Mouse (Mus musculus) lung, embryonic 16.5 days (tissue): ENCODE data around the gene Gigyf1. TPM values are rescaled to one million over a fixed set of nuclear protein-coding genes. Genes with fewer than 3 reads are reported as not detected.
A peak's percentile ranks its signal among the peaks of the same experiment; 100 is the strongest.

Source experiments
- ATAC-seq: fragments of 200-750 bp; cut with Nextera tagmentation; 2 replicates; pipeline ENCODE4 v1.8.0; 2017; ENCODE audit warnings: low read depth, mild to moderate bottlenecking, moderate library complexity
- H3K27ac ChIP-seq: fragments of 300-500 bp; sonication (generic); 2 replicates; pipeline ENCODE4 v1.5.1; 2014; ENCODE audit warnings: mild to moderate bottlenecking, control low read depth, low read length
- H3K27me3 ChIP-seq: fragments of 300-500 bp; sonication (generic); 2 replicates; pipeline ENCODE4 v1.6.1; 2014; ENCODE audit warnings: low read depth, low read length, mixed read lengths; ENCODE audit not compliant: control insufficient read depth, insufficient read depth
- H3K36me3 ChIP-seq: fragments of 300-500 bp; sonication (generic); 2 replicates; pipeline ENCODE4 v1.6.1; 2014; ENCODE audit warnings: low read length; ENCODE audit not compliant: control insufficient read depth, insufficient read depth
- H3K4me1 ChIP-seq: fragments of 300-500 bp; sonication (generic); replicated peaks from 2 replicates; pipeline ENCODE4 v1.6.1; 2014; ENCODE audit warnings: low read length, mixed read lengths; ENCODE audit not compliant: control insufficient read depth, insufficient read depth
- H3K4me2 ChIP-seq: fragments of 300-500 bp; sonication (generic); 2 replicates; pipeline ENCODE4 v1.6.1; 2014; ENCODE audit warnings: low read depth, low read length, control low read depth
- H3K4me3 ChIP-seq: fragments of 300-500 bp; sonication (generic); 2 replicates; pipeline ENCODE4 v1.5.1; 2014; ENCODE audit warnings: mild to moderate bottlenecking, low read length, control low read depth
- H3K9ac ChIP-seq: fragments of 300-500 bp; sonication (generic); 2 replicates; pipeline ENCODE4 v1.6.1; 2014; ENCODE audit warnings: low read length, control low read depth
- H3K9me3 ChIP-seq: fragments of 300-500 bp; sonication (generic); 2 replicates; pipeline ENCODE4 v1.6.1; 2016; ENCODE audit warnings: low read length; ENCODE audit not compliant: control insufficient read depth
- WGBS: fragments of 180-500 bp; shearing (Covaris S2); extraction: QIAGEN DNeasy Blood & Tissue Kit; methylation state at CpG from one replicate; pipeline ENCODE4 v1.1.7; 2014; 5-methylcytosine and 5-hydroxymethylcytosine counted together
- polyA plus RNA-seq: library from polyadenylated mRNA; unstranded; fragments of >200 nt; fragmentation: Nextera tagmentation; extraction: Ambion mirVana; gene quantifications from 2 replicates; pipeline ENCODE4 v1.2.1, GENCODE M21; 2015

Gigyf1 gene
- polyA plus RNA-seq, 1 experiment from 2014 or later: 10.7 TPM

GRCm38 (mm10) chr5:137562965-137563364, 44.6 kb downstream of the Gigyf1 start:
- no peaks in the 10 kb centered on the region for H3K36me3 ChIP-seq
- no peaks in the 10 kb centered on the region for H3K4me1 ChIP-seq
- 58% methylated on average over 10 of the region's 10 CpGs for WGBS
- no peak for ATAC-seq
- H3K4me3 ChIP-seq: no peak overlapping the region
- H3K27me3 ChIP-seq: no peaks in the 10 kb centered on the region
- no peak overlapping the region for H3K27ac ChIP-seq
- H3K4me2 ChIP-seq: no peak overlapping the region
- no peak overlapping the region for H3K9ac ChIP-seq
- H3K9me3 ChIP-seq: no peaks in the 10 kb centered on the region

GRCm38 (mm10) chr5:137565744-137566143, 47.4 kb downstream of the Gigyf1 start:
- 60% methylated on average over 6 of the region's 6 CpGs for WGBS
- no peak overlapping the region for H3K4me3 ChIP-seq
- peaks cover 2% of the 10 kb centered on the region; the same call in 1 of the 2 replicates for H3K4me1 ChIP-seq
- H3K9me3 ChIP-seq: no peaks in the 10 kb centered on the region
- no peak overlapping the region for H3K4me2 ChIP-seq
- H3K27ac ChIP-seq: no peak overlapping the region
- ATAC-seq: no peak
- no peak overlapping the region for H3K9ac ChIP-seq
- H3K27me3 ChIP-seq: no peaks in the 10 kb centered on the region
- H3K36me3 ChIP-seq: no peaks in the 10 kb centered on the region

GRCm38 (mm10) chr5:137566416-137566815, 48.1 kb downstream of the Gigyf1 start:
- H3K4me3 ChIP-seq: no peak overlapping the region
- no peak overlapping the region for H3K27ac ChIP-seq
- H3K9me3 ChIP-seq: no peaks in the 10 kb centered on the region
- WGBS: 89% methylated on average over 5 of the region's 5 CpGs
- no peaks in the 10 kb centered on the region for H3K27me3 ChIP-seq
- ATAC-seq: no peak
- no peaks in the 10 kb centered on the region for H3K36me3 ChIP-seq
- peaks cover 2% of the 10 kb centered on the region; the same call in 1 of the 2 replicates for H3K4me1 ChIP-seq
- no peak overlapping the region for H3K9ac ChIP-seq
- H3K4me2 ChIP-seq: no peak overlapping the region

GRCm38 (mm10) chr5:137568223-137568798, 50.0 kb downstream of the Gigyf1 start:
- 80% methylated on average over 8 of the region's 8 CpGs for WGBS
- Histone ChIP-seq H3K27ac (no peak overlapping the region), H3K9me3 (no peaks in the 10 kb centered on the region), H3K9ac (no peak overlapping the region), H3K36me3 (no peaks in the 10 kb centered on the region), H3K4me1 (peaks cover 2% of the 10 kb centered on the region; the same call in 1 of the 2 replicates), H3K4me2 (no peak overlapping the region), H3K27me3 (no peaks in the 10 kb centered on the region), H3K4me3 (no peak overlapping the region)
- ATAC-seq: no peak

GRCm38 (mm10) chr5:137569031-137569430, 50.7 kb downstream of the Gigyf1 start:
- H3K4me1 ChIP-seq: peaks cover 2% of the 10 kb centered on the region; the same call in 1 of the 2 replicates
- H3K4me2 ChIP-seq: peak overlapping the region; percentile 13; the same call in 1 of the 2 replicates
- no peak for ATAC-seq
- H3K27me3 ChIP-seq: peaks cover 2% of the 10 kb centered on the region; the same call in 1 of the 2 replicates
- H3K27ac ChIP-seq: no peak overlapping the region
- H3K36me3 ChIP-seq: no peaks in the 10 kb centered on the region
- H3K9me3 ChIP-seq: no peaks in the 10 kb centered on the region
- H3K9ac ChIP-seq: no peak overlapping the region
- WGBS: 58% methylated on average over 12 of the region's 12 CpGs
- no peak overlapping the region for H3K4me3 ChIP-seq

GRCm38 (mm10) chr5:137569665-137570064, 51.3 kb downstream of the Gigyf1 start, which contains the start of gene Tfr2:
TSS of gene Tfr2 (plus strand) at chr5:137569840.
- WGBS: 19% methylated on average over 9 of the region's 9 CpGs
- no peak within 1 kb of the TSS for H3K27ac ChIP-seq
- H3K4me1 ChIP-seq: peaks cover 5% of the 10 kb centered on the region; the same call in 1 of the 2 replicates
- peak within 1 kb of the TSS; percentile 13; the same call in 1 of the 2 replicates for H3K4me2 ChIP-seq
- H3K9ac ChIP-seq: no peak within 1 kb of the TSS
- no peaks in the 10 kb centered on the region for H3K36me3 ChIP-seq
- H3K27me3 ChIP-seq: peaks cover 5% of the 10 kb centered on the region
- H3K9me3 ChIP-seq: no peaks in the 10 kb centered on the region
- H3K4me3 ChIP-seq: no peak within 1 kb of the TSS
- ATAC-seq: peak; percentile 83

- 38% methylated on average over 7 of the region's 7 CpGs for WGBS
- H3K4me3 ChIP-seq: no peak overlapping the region
- no peak overlapping the region for H3K4me2 ChIP-seq
- H3K4me1 ChIP-seq: peaks cover 5% of the 10 kb centered on the region; the same call in 1 of the 2 replicates
- H3K27me3 ChIP-seq: peaks cover 5% of the 10 kb centered on the region
- no peak overlapping the region for H3K27ac ChIP-seq
- no peaks in the 10 kb centered on the region for H3K9me3 ChIP-seq
- H3K36me3 ChIP-seq: no peaks in the 10 kb centered on the region
- no peak for ATAC-seq
- H3K9ac ChIP-seq: no peak overlapping the region
Measured at GRCm38 (mm10) chr5:137570181-137570580, 51.8 kb downstream of the Gigyf1 start.

- H3K9ac ChIP-seq: no peak overlapping the region
- H3K4me3 ChIP-seq: no peak overlapping the region
- no peaks in the 10 kb centered on the region for H3K36me3 ChIP-seq
- no peak overlapping the region for H3K4me2 ChIP-seq
- H3K4me1 ChIP-seq: peaks cover 5% of the 10 kb centered on the region; the same call in 1 of the 2 replicates
- H3K27me3 ChIP-seq: peaks cover 5% of the 10 kb centered on the region
- H3K27ac ChIP-seq: no peak overlapping the region
- ATAC-seq: peak; percentile 21; the same call in 1 of the 2 replicates
- no peaks in the 10 kb centered on the region for H3K9me3 ChIP-seq
- WGBS: 72% methylated on average over 17 of the region's 17 CpGs
Measured at GRCm38 (mm10) chr5:137570691-137571586, 52.6 kb downstream of the Gigyf1 start.

- H3K4me1 ChIP-seq: 0 out of 2 replicates have a peak, but pooled peaks cover 3% of the 10 kb centered on the region
- peaks cover 5% of the 10 kb centered on the region for H3K27me3 ChIP-seq
- H3K9me3 ChIP-seq: no peaks in the 10 kb centered on the region
- H3K9ac ChIP-seq: 0 out of 2 replicates have a peak overlapping the region, but pooled peaks have one; percentile 2
- peak overlapping the region; percentile 46 for H3K4me2 ChIP-seq
- H3K36me3 ChIP-seq: no peaks in the 10 kb centered on the region
- no peak overlapping the region for H3K27ac ChIP-seq
- peak overlapping the region; percentile 20 for H3K4me3 ChIP-seq
- WGBS: 9% methylated on average over 27 of the region's 27 CpGs
- no peak for ATAC-seq
Measured at GRCm38 (mm10) chr5:137574470-137574901, 56.1 kb downstream of the Gigyf1 start.
